Mouse (Mus musculus): ENCODE data around the gene Ms4a18. TPM values are rescaled to one million over a fixed set of nuclear protein-coding genes. Genes with fewer than 3 reads are reported as not detected.

Ms4a18 gene
- total RNA-seq, 1 experiment from 2014 or later: not detected

DNA sequence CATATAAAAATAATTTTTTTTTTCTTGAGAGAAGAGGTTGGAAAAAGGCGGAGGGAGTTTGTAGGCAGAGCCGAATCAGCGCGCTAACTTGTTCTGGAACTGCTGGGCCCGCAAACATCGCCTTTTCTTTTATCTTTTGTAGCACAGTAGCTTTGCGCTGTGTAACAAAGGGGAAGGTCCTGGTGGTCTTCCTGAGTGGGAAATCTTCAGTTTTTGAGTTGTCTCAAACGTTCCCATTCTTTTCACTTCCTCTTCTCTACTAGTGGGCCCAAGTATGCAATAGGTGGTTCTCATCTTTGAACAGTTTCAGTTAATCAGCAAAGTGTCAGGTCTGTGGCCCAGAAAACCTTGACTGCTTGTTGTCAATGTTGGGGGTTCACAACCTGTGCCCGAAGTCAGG, 68.3 kb downstream of the Ms4a18 start:
- ATAC-seq (replicated peaks; ENCODE audit: insufficient number of reproducible peaks, low FRiP score, low TSS enrichment, poor library complexity, severe bottlenecking): no peak

DNA sequence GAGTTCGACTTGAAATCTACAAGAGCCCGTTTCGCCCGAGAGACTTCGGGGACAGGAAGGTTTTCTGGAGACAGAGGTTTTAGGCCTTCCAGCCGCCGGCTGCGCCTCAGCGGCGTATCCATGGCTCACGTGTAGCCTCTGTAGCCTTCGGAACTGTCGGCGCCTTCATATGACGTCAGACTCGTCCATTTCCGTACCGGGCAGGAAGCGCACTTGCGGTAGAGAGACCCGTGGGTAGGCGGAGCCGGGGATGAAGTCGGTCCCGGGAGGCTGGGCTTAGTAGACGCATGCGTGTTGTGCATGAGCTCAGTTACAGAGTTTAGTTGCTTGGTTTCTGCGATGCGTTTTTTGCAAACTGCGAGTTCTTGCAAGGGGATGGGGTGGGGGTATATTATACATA, 68.7 kb downstream of the Ms4a18 start, which contains the start of gene Ccdc86:
Gene Ccdc86, minus strand, starts transcription at position 155 of the 400 bp plus-strand sequence.
- ATAC-seq (replicated peaks; ENCODE audit: insufficient number of reproducible peaks, low FRiP score, low TSS enrichment, poor library complexity, severe bottlenecking): peak; percentile 97

DNA sequence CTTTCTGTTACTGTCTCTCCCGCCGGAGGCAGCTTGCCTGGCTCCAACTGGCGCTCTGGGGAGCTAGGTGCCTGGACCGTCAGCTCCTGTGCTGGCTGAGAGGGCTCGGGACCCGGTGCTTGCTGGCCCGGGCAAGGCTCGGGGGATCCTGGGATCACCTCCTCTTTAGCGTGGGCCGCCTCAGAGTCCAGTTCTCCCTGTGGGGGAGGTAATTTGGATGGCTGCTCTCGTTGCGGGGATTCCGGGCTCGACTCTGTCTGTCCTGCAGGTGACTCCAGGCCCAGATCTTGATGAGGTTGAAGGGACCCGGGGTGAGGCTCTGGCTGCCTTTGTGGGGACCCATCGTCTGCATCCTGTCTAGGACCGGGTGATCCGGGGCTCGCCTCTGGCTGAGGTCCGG, 69.4 kb downstream of the Ms4a18 start:
- ATAC-seq (replicated peaks; ENCODE audit: insufficient number of reproducible peaks, low FRiP score, low TSS enrichment, poor library complexity, severe bottlenecking): no peak

GRCm38 (mm10) chr19:10947219-10947618, 70.6 kb downstream of the Ms4a18 start:
- ATAC-seq (replicated peaks; ENCODE audit: insufficient number of reproducible peaks, low FRiP score, low TSS enrichment, poor library complexity, severe bottlenecking): peak; percentile 52

Other genes with a start within 250 kb of the Ms4a18 start
- 1.8 to 3.3 TPM (median 2.2 TPM) in 3 replicates for gene Cd6, start 188.0 kb downstream of the Ms4a18 start, total RNA-seq (2017)
- 23.9 to 28.8 TPM (median 26.8 TPM) in 3 replicates for gene Slc15a3, start 178.3 kb downstream of the Ms4a18 start, total RNA-seq (2017)
- gene Tmem132a, start 148.1 kb downstream of the Ms4a18 start, total RNA-seq (2017): 0.58 TPM in 1 of 3 replicates, not detected in the others
- gene Tmem109, start 136.0 kb downstream of the Ms4a18 start, total RNA-seq (2017): 32.4 to 64.6 TPM (median 53.0 TPM) in 3 replicates
- 74.0 to 103 TPM (median 96.6 TPM) in 3 replicates for gene Prpf19, start 122.8 kb downstream of the Ms4a18 start, total RNA-seq (2017)
- gene Zp1, start 97.4 kb downstream of the Ms4a18 start, total RNA-seq (2017): not detected in 3 replicates
- 0.75 to 1.6 TPM in 2 of 3 replicates, not detected in the other for gene Ptgdr2, start 80.9 kb downstream of the Ms4a18 start, total RNA-seq (2017)
- 15.3 to 26.6 TPM (median 16.1 TPM) in 3 replicates for gene Ccdc86, start 68.8 kb downstream of the Ms4a18 start, total RNA-seq (2017)
- gene Ms4a10, start 43.4 kb downstream of the Ms4a18 start, total RNA-seq (2017): not detected in 3 replicates
- gene Ms4a15, start 24.8 kb downstream of the Ms4a18 start, total RNA-seq (2017): 0.67 to 2.7 TPM in 2 of 3 replicates, not detected in the other
- 1.1 to 8.6 TPM (median 4.5 TPM) in 3 replicates for gene Ms4a8a, start 63.1 kb upstream of the Ms4a18 start, total RNA-seq (2017)
- 3.3 TPM in 1 of 3 replicates, not detected in the others for gene 1700017D01Rik, start 112.8 kb upstream of the Ms4a18 start, total RNA-seq (2017)
- not detected in 3 replicates for gene 1700025F22Rik, start 147.3 kb upstream of the Ms4a18 start, total RNA-seq (2017)
- gene Ms4a13, start 178.7 kb upstream of the Ms4a18 start, total RNA-seq (2017): not detected in 3 replicates
- not detected in 3 replicates for gene Ms4a12, start 214.4 kb upstream of the Ms4a18 start, total RNA-seq (2017)
- gene Ms4a1, start 248.2 kb upstream of the Ms4a18 start, total RNA-seq (2017): 74.5 to 134 TPM (median 101 TPM) in 3 replicates

Data from monocyte, adult 5-6 weeks (primary cell).